Mouse (Mus musculus): ENCODE data around the gene Secisbp2l.

DNA sequence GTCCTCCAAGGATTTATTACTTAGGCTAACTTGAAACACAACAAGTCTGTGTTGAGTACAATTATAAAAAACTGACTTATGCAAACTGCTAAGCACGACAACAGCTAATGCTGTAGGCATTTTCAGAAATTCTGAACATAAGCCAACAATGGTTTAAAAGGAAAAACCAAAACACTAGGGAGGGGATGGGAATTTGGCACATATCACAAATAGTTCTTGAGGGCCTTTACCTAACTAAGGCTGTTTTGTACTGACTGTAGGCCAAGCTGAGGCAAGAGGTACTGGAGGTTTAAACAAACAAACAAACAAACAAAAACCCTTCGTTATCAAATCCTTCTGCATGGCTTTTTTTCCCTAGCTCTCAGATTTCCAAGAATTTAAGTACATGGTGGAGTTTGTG is 1.7 kb downstream of the Secisbp2l start:
- TF ChIP-seq CTCF (IDR thresholded peaks at IDR 0.05; ENCODE audit: low read depth) (no peak), EP300 (IDR thresholded peaks at IDR 0.05; ENCODE audit: low read depth) (no peak)
